Mouse (Mus musculus) spleen, adult 2 months (tissue): ENCODE results near the gene Kifap3. TPM values are rescaled to one million over a fixed set of nuclear protein-coding genes. Genes with fewer than 3 reads are reported as not detected.

ENCODE experiments used
- DNase-seq, 2 experiments: peaks; one replicate each; pipeline versions ENCODE4 v3.0.0 to v3.0.0-alpha.2; 2012 to 2021; ENCODE audit warnings: low spot score in 2 of 2, low read depth in 1 of 2
- H3K27ac ChIP-seq: fragments of 200-500 bp; 2 replicates; pipeline ENCODE4 v1.5.1; 2012; ENCODE audit warnings: low read length, inconsistent platforms; ENCODE audit not compliant: insufficient read depth
- H3K27me3 ChIP-seq: fragments of 200-500 bp; 2 replicates; pipeline ENCODE4 v1.6.1; 2012; ENCODE audit warnings: mild to moderate bottlenecking, moderate library complexity, low read length, inconsistent platforms; ENCODE audit not compliant: control insufficient read depth, insufficient read depth
- H3K36me3 ChIP-seq: fragments of 200-500 bp; 2 replicates; pipeline ENCODE4 v1.6.1; 2012; ENCODE audit warnings: mild to moderate bottlenecking, low read length, inconsistent platforms; ENCODE audit not compliant: control insufficient read depth, insufficient read depth
- H3K4me1 ChIP-seq: fragments of 200-500 bp; 2 replicates; pipeline ENCODE4 v1.6.1; 2011; ENCODE audit warnings: inconsistent platforms; ENCODE audit not compliant: control insufficient read depth, insufficient read depth, insufficient read length
- H3K4me3 ChIP-seq: fragments of 200-500 bp; 2 replicates; pipeline ENCODE4 v1.5.1; 2011; ENCODE audit warnings: mild to moderate bottlenecking, inconsistent platforms; ENCODE audit not compliant: insufficient read depth, insufficient read length; ENCODE audit errors: extremely low read depth
- CTCF ChIP-seq: fragments of 200-500 bp; IDR thresholded peaks from 2 replicates; pipeline ENCODE4 v1.5.1; 2011; ENCODE audit warnings: mild to moderate bottlenecking, inconsistent platforms; ENCODE audit not compliant: insufficient read depth, insufficient read length, insufficient replicate concordance; ENCODE audit errors: extremely low read depth
- POLR2A ChIP-seq: fragments of 200-500 bp; IDR thresholded peaks from 2 replicates; pipeline ENCODE4 v1.6.1; 2011; ENCODE audit warnings: low read depth, low read length, inconsistent platforms
- WGBS: fragments of 180-500 bp; shearing (Covaris S2); methylation state at CpG from one replicate; pipeline ENCODE4 v1.1.7; 2018; 5-methylcytosine and 5-hydroxymethylcytosine counted together
- polyA plus RNA-seq: library from polyadenylated mRNA; depleted of rRNA; stranded (reverse); fragments of >200 nt; gene quantifications from 2 replicates; pipeline ENCODE4 v1.2.3, GENCODE M21; 2012

Kifap3 gene
- polyA plus RNA-seq, 1 experiment, result 0.85 TPM

DNA sequence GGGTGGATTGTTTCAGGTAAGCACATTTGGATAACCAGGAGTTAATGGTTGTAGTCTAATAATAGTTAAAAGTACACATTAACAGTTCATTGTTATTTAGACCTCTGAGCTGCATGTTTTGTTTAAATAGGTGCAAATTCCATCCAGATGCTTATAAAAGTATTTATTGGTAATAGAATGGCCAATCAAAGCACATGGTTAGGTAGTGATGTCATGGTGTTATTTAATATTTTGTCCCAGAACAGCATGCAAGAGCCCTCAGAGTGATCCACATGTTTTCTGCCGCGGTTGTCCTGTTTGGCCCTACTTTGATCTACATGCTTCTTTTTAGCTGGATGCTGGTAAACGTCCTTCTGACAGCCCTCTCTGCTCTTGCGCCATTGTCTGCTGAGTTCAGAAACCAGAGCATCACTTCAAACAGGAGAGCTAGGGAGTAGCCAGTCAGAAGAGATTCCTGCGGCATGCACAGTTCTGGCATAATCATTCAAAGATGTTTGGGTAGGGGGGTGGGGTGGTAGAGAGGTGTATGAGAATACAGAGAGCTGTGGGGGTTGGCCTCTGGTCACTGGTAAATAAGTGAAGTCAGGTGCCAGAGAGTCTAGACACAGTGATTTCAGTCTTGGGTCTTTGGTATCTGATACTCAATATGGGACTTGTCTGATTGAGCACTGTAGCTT is 73.6 kb downstream of the Kifap3 start:
- TF ChIP-seq POLR2A (no peak), CTCF (no peak)
- no peak for DNase-seq
- no peaks in the 10 kb centered on the region for H3K4me1 ChIP-seq
- no peak overlapping the region for H3K27ac ChIP-seq
- H3K4me3 ChIP-seq, result no peak overlapping the region
- WGBS, result 85% methylated on average over 5 of the region's 5 CpGs
- H3K36me3 ChIP-seq, result no peaks in the 10 kb centered on the region
- no peaks in the 10 kb centered on the region for H3K27me3 ChIP-seq

GRCm38 (mm10) chr1:163858420-163858819 is 79.0 kb downstream of the Kifap3 start:
- Histone ChIP-seq H3K27me3 (no peaks in the 10 kb centered on the region), H3K27ac (no peak overlapping the region), H3K4me3 (no peak overlapping the region), H3K4me1 (no peaks in the 10 kb centered on the region), H3K36me3 (no peaks in the 10 kb centered on the region)
- no peak for DNase-seq
- TF ChIP-seq POLR2A, result no peak
- no peak for TF ChIP-seq CTCF
- WGBS, result 92% methylated on average over 2 of the region's 2 CpGs

DNA sequence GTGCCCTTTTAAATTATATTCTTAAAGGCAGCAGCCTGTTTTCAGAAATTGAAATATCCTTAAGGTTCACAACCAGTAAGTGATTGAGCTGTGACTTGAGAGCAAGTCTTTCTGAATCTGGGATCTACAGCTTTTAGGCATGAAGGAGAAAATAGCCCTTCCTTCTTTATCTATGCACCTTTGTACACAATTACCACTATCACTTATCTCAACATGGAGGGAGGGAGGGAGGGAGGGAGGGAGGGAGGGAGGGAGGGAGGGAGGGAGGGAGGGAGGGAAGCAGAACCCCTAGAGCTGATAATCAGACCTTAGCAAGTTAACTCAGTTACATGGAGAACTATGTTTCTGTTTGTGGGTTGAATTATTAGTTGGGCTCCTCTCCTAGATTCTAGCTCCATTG is 82.2 kb downstream of the Kifap3 start:
- Histone ChIP-seq H3K4me3 (no peak overlapping the region), H3K27me3 (no peaks in the 10 kb centered on the region), H3K4me1 (no peaks in the 10 kb centered on the region), H3K36me3 (no peaks in the 10 kb centered on the region; the same call in 1 of the 2 replicates), H3K27ac (no peak overlapping the region)
- TF ChIP-seq CTCF (no peak), POLR2A (no peak)
- no peak for DNase-seq

DNA sequence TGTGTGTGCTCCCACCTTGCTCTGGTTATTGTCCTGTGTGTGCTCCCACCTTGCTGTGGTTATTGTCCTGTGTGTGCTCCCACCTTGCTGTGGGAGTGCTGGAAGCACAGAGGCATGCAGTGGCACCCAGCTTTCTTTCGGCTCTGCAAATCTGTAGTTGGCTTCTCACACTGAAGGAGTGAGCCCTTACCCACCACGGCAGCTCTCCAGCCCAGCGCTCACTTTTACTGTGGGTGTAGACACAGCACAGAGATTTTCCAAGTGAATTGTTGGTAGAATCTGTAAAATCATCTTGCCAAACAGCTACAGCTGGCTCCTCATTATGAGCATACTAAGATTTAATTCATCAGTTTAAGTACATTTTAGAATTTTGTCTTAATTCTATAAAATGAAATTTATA is 93.8 kb downstream of the Kifap3 start:
- TF ChIP-seq CTCF, result no peak
- no peak for TF ChIP-seq POLR2A
- no peaks in the 10 kb centered on the region for H3K27me3 ChIP-seq
- no peak overlapping the region for H3K4me3 ChIP-seq
- no peak for DNase-seq
- 97% methylated on average over 3 of the region's 3 CpGs for WGBS
- H3K36me3 ChIP-seq, result no peaks in the 10 kb centered on the region
- no peaks in the 10 kb centered on the region for H3K4me1 ChIP-seq
- no peak overlapping the region for H3K27ac ChIP-seq

DNA sequence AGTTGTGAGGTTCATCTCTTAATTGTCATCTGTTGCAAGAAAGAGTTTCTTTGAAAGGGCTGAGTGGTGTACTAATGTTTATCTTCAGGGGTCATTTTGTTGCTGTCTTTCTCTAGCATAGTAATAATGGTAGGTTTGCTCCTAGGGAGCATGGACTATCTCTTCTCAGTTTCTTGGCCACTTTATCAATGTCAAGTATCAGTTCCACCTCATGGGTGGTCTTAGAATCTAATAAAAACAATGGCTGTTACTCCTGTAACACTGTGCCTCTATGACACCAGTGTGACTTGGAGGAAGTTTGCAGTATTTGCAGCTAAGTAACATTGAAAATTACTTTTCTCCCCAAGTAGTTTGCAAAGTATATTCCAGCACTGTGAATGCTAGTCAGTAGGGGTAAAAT is 110.2 kb downstream of the Kifap3 start:
- no peaks in the 10 kb centered on the region for H3K27me3 ChIP-seq
- H3K36me3 ChIP-seq, result no peaks in the 10 kb centered on the region
- H3K4me1 ChIP-seq, result no peaks in the 10 kb centered on the region
- H3K4me3 ChIP-seq, result no peak overlapping the region
- TF ChIP-seq POLR2A (no peak), CTCF (no peak)
- H3K27ac ChIP-seq, result no peak overlapping the region
- DNase-seq, result no peak

DNA sequence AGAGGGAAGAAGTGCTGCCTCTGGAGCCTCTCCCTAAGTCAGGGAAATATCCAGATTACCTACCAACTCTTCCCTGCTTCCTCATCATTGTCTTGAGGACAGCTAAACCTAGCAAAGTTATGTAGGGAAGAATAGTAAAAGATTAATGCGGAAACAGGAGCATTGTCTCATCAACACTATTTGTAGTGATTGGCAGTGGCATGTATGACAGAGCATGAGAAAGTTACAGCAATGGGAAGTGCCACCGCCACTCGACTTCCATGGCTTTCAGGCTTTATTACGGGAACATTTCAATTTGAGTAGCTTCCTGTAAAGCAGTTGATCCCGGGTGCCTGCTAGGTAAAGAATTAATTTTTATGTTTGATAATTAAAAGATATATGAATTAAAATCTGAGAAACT is 113.9 kb downstream of the Kifap3 start:
- no peaks in the 10 kb centered on the region for H3K36me3 ChIP-seq
- 94% methylated on average over 5 of the region's 5 CpGs for WGBS
- TF ChIP-seq POLR2A (no peak), CTCF (no peak)
- H3K27ac ChIP-seq, result no peak overlapping the region
- H3K27me3 ChIP-seq, result no peaks in the 10 kb centered on the region
- no peak for DNase-seq
- H3K4me1 ChIP-seq, result no peaks in the 10 kb centered on the region
- H3K4me3 ChIP-seq, result no peak overlapping the region

DNA sequence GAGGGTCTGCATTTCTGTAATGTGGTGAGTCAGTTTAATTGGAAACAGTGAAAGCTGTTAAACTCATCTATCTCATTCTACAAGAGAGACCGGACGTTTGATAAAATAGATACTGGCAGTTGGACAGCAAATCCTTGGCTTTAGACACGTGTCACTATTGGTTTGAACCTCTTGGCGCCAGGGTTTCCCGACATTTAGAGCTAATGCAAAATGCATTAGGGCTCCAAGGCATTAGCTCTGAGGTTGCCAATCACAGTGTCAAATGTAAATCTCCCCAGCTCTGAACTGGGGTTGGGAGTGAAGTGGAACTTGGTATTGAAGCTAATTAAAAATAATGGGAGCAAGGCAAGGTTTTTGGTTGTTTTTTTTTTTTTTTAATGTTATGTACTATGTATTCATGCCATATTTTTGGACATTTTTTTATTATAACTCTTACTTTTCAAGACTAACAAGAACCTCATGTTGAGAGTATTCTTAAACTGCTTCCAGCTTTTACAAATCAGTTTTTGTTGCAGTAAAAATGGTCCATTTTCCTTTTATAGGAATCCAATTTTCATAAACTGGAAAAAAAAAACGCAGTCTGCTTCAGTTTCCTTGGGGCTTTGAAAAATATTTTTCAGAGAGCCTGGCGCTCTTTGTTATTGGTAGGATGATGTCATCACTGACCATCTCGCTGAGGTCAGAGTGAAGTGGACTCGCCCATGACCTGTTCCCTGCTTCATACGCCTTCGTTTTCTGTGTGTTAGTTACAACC is 114.6 kb downstream of the Kifap3 start:
- WGBS, result 92% methylated on average over 11 of the region's 11 CpGs
- H3K27ac ChIP-seq, result no peak overlapping the region
- H3K27me3 ChIP-seq, result no peaks in the 10 kb centered on the region
- TF ChIP-seq POLR2A (no peak), CTCF (no peak)
- DNase-seq, result no peak
- H3K4me3 ChIP-seq, result no peak overlapping the region
- no peaks in the 10 kb centered on the region for H3K36me3 ChIP-seq
- no peaks in the 10 kb centered on the region for H3K4me1 ChIP-seq
